Mouse (Mus musculus) forebrain, embryonic 11.5 days (tissue): ENCODE results near the gene Mtrr. TPM values are rescaled to one million over a fixed set of nuclear protein-coding genes. Genes with fewer than 3 reads are reported as not detected.
A peak's percentile ranks its signal among the peaks of the same experiment; 100 is the strongest.

Experiments used
- ATAC-seq: fragments of 200-750 bp; cut with Nextera tagmentation; replicated peaks from 2 replicates; pipeline ENCODE4 v1.8.0; 2017; ENCODE audit warnings: moderate TSS enrichment; ENCODE audit not compliant: low FRiP score
- DNase-seq: peaks from one replicate; pipeline ENCODE4 v3.0.0-alpha.2; 2017; ENCODE audit warnings: low spot score
- H3K27ac ChIP-seq: fragments of 300-500 bp; sonication (generic); 2 replicates; pipeline ENCODE4 v1.5.1; 2014; ENCODE audit warnings: low read depth, low read length
- H3K27me3 ChIP-seq: fragments of 300-500 bp; sonication (generic); 2 replicates; pipeline ENCODE4 v1.6.1; 2014; ENCODE audit warnings: mild to moderate bottlenecking, low read length, mixed read lengths; ENCODE audit not compliant: control insufficient read depth, insufficient read depth
- H3K36me3 ChIP-seq: fragments of 300-500 bp; sonication (generic); 2 replicates; pipeline ENCODE4 v1.6.1; 2014; ENCODE audit warnings: mild to moderate bottlenecking, low read length, moderate library complexity, mixed read lengths; ENCODE audit not compliant: control insufficient read depth, insufficient read depth
- H3K4me1 ChIP-seq: fragments of 300-500 bp; sonication (generic); replicated peaks from 2 replicates; pipeline ENCODE4 v1.6.1; 2014; ENCODE audit warnings: low read length, mixed read lengths; ENCODE audit not compliant: control insufficient read depth, insufficient read depth
- H3K4me2 ChIP-seq: fragments of 300-500 bp; sonication (generic); 2 replicates; pipeline ENCODE4 v1.6.1; 2014; ENCODE audit warnings: low read depth, mild to moderate bottlenecking, low read length, moderate library complexity, mixed read lengths; ENCODE audit not compliant: severe bottlenecking
- H3K4me3 ChIP-seq: fragments of 300-500 bp; sonication (generic); 2 replicates; pipeline ENCODE4 v1.5.1; 2014; ENCODE audit warnings: low read depth, low read length
- H3K9ac ChIP-seq: fragments of 300-500 bp; sonication (generic); 2 replicates; pipeline ENCODE4 v1.6.1; 2014; ENCODE audit warnings: low read length
- H3K9me3 ChIP-seq: fragments of 300-500 bp; sonication (generic); 2 replicates; pipeline ENCODE4 v1.6.1; 2016; ENCODE audit warnings: low read length, mixed read lengths; ENCODE audit not compliant: control insufficient read depth
- WGBS: fragments of 180-500 bp; shearing (Covaris S2); extraction: QIAGEN DNeasy Blood & Tissue Kit; methylation state at CpG from one replicate; pipeline ENCODE4 v1.1.7; 2014; 5-methylcytosine and 5-hydroxymethylcytosine counted together
- polyA plus RNA-seq: library from polyadenylated mRNA; unstranded; fragments of >200 nt; fragmentation: Nextera tagmentation; extraction: Ambion mirVana; gene quantifications from 2 replicates; pipeline ENCODE4 v1.2.1, GENCODE M21; 2014

Mtrr gene
- polyA plus RNA-seq, 1 experiment from 2014 or later: 22.3 TPM

DNA sequence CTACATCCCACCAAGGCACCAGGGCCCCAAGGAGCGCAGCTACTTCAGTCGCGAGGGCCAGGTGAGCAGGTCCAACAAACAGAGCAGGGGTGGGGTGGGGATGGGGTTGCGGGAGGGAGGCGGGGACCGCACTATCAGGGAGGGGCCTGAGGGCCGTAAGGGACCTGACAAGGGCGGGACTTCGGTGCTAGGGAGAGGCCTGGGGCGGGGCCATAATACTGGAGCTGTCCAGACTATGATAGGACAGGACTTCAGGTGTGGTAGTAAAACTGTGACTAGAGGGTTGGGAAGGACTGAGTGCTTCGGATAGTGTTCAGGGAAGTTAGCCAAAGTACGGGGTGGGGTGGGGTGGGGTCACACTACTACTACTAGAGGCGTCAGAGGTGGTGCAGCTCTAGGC, 15.7 kb upstream of the Mtrr start:
- H3K4me1 ChIP-seq: no peaks in the 10 kb centered on the region
- no peaks in the 10 kb centered on the region for H3K9me3 ChIP-seq
- H3K27ac ChIP-seq: no peak overlapping the region
- DNase-seq (no peak), ATAC-seq (0 out of 2 replicates have a peak, but pooled peaks have one; percentile 23)
- H3K27me3 ChIP-seq: no peaks in the 10 kb centered on the region
- peak overlapping the region; percentile 48 for H3K4me2 ChIP-seq
- no peak overlapping the region for H3K9ac ChIP-seq
- peaks cover 2% of the 10 kb centered on the region for H3K36me3 ChIP-seq
- peak overlapping the region; percentile 5; the same call in 1 of the 2 replicates for H3K4me3 ChIP-seq
- WGBS: 11% methylated on average over 13 of the region's 13 CpGs

DNA sequence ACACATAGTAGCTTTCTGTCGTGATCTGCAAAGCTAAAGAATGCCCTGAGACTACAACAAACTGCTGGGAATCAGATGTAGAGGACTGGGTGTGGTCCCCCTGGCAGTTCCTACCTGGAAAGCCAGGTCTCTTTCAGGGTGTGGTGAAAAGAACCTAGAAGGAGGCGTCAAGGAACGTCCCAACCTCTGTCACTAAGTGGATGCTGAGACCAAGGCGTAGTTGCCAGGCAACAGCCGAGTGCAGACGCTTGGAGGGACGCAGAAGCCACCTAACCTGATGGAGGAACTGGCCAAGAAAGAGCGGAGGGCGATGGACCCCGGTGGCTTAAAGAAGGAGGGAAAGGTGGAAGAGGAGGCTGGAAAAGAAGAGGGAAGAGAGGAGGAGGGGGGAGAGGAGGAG, 15.2 kb upstream of the Mtrr start, which contains the start of gene 1700001L19Rik:
1700001L19Rik (plus strand) TSS at position 223 of the 400 bp plus-strand sequence.
- no peak for DNase-seq
- 11% methylated on average over 9 of the region's 10 CpGs for WGBS
- no peak for ATAC-seq

GRCm38 (mm10) chr13:68593797-68594196, 11.8 kb upstream of the Mtrr start:
- DNase-seq (no peak), ATAC-seq (no peak)
- Histone ChIP-seq H3K4me2 (no peak overlapping the region), H3K27me3 (no peaks in the 10 kb centered on the region), H3K9me3 (no peaks in the 10 kb centered on the region), H3K4me3 (no peak overlapping the region), H3K4me1 (no peaks in the 10 kb centered on the region), H3K27ac (no peak overlapping the region), H3K36me3 (peaks cover 11% of the 10 kb centered on the region), H3K9ac (no peak overlapping the region)
- 69% methylated on average over 1 of the region's 1 CpGs for WGBS

More for the DNA sequence above, 15.2 kb upstream of the Mtrr start, which contains the start of gene 1700001L19Rik:
- H3K36me3 ChIP-seq: peaks cover 6% of the 10 kb centered on the region
- H3K27ac ChIP-seq: no peak within 1 kb of the TSS
- H3K4me1 ChIP-seq: no peaks in the 10 kb centered on the region
- no peaks in the 10 kb centered on the region for H3K9me3 ChIP-seq
- peak within 1 kb of the TSS; percentile 48 for H3K4me2 ChIP-seq
- no peak within 1 kb of the TSS for H3K9ac ChIP-seq
- H3K27me3 ChIP-seq: no peaks in the 10 kb centered on the region
- H3K4me3 ChIP-seq: peak within 1 kb of the TSS; percentile 5; the same call in 1 of the 2 replicates

DNA sequence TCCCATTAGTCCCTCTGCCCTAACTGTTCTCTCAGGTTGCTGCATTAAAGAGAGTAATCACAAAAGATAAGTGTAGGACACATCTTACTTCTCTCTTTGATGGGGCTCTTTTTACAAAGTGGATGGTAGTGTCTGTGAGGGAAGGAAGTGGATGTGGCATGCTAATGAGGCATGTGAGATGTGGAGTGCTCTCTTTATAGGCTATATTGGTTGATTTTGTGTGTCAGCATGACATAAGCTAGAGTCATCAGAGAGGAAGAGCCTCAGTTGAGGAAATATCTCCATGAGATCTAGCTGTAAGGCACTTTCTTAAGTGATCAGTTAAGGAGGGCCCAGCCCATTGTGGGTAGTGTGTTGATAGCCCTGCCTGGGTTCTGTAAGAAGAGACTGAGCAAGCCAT, 6.4 kb upstream of the Mtrr start:
- H3K4me2 ChIP-seq: no peak overlapping the region
- no peak overlapping the region for H3K9ac ChIP-seq
- H3K4me3 ChIP-seq: no peak overlapping the region
- peaks cover 27% of the 10 kb centered on the region for H3K36me3 ChIP-seq
- H3K4me1 ChIP-seq: no peaks in the 10 kb centered on the region
- no peaks in the 10 kb centered on the region for H3K27me3 ChIP-seq
- no peaks in the 10 kb centered on the region for H3K9me3 ChIP-seq
- H3K27ac ChIP-seq: no peak overlapping the region
- DNase-seq: no peak
- ATAC-seq: no peak

DNA sequence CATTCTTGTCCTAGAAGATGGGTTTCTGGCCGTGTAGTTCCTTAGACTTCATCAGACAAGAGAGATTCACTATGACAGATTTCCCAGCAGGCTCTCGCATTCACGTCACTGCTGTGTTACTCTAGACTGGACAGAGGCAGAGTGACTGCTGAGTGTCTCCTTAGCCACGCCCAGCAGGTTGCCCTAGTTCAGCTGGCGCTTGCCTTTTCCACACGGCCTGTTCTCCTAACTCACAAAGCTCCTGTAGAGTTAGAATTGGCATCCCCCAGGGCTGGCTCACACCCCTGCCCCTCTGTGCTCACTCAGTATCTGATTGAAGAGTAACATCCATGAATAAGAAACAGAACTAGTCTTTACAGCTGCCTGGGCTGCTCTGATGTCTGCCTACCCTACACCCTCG, 3.5 kb upstream of the Mtrr start:
- WGBS: 87% methylated on average over 7 of the region's 7 CpGs
- no peak for DNase-seq
- H3K27me3 ChIP-seq: no peaks in the 10 kb centered on the region
- no peak overlapping the region for H3K4me2 ChIP-seq
- H3K9ac ChIP-seq: no peak overlapping the region
- peaks cover 4% of the 10 kb centered on the region; the same call in 1 of the 2 replicates for H3K4me1 ChIP-seq
- peaks cover 16% of the 10 kb centered on the region for H3K36me3 ChIP-seq
- H3K4me3 ChIP-seq: no peak overlapping the region
- no peak for ATAC-seq
- no peaks in the 10 kb centered on the region for H3K9me3 ChIP-seq
- H3K27ac ChIP-seq: no peak overlapping the region

DNA sequence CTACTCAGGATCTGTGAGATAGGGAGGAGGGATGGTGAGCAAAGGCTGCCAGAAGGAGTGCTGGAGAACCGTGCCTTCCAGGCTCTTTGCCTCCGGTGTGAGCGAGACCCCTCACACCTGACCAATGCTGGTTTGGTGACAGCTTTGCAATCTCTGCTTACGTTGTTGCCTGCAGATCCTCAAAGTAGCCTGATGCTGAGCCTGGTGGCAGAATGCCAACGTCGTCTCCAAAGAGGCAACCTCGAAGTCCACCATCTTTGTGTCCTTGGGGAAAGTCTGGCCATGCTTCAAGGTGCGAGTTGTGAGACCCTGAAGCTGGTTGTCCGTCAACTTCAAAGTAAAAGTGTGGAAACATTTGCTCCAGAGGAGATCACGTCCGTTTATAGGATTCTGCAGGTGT, 2.0 kb upstream of the Mtrr start:
- Histone ChIP-seq H3K4me3 (no peak overlapping the region), H3K36me3 (peaks cover 16% of the 10 kb centered on the region), H3K27ac (no peak overlapping the region), H3K4me2 (no peak overlapping the region), H3K9ac (no peak overlapping the region), H3K9me3 (no peaks in the 10 kb centered on the region), H3K27me3 (no peaks in the 10 kb centered on the region), H3K4me1 (peaks cover 4% of the 10 kb centered on the region; the same call in 1 of the 2 replicates)
- DNase-seq (no peak), ATAC-seq (no peak)
- 94% methylated on average over 11 of the region's 11 CpGs for WGBS

- Histone ChIP-seq H3K36me3 (peaks cover 6% of the 10 kb centered on the region; the same call in 1 of the 2 replicates), H3K4me3 (peak overlapping the region; percentile 78), H3K9me3 (no peaks in the 10 kb centered on the region), H3K4me1 (peaks cover 4% of the 10 kb centered on the region; the same call in 1 of the 2 replicates), H3K4me2 (peak overlapping the region; percentile 91), H3K27me3 (no peaks in the 10 kb centered on the region), H3K9ac (peak overlapping the region; percentile 79), H3K27ac (peak overlapping the region; percentile 37; the same call in 1 of the 2 replicates)
- DNase-seq (no peak), ATAC-seq (no peak; the same call in 1 of the 2 replicates)
- WGBS: 0% methylated on average over 11 of the region's 11 CpGs
These were observed 500 bp upstream of the Mtrr start for GRCm38 (mm10) chr13:68582517-68582780.

DNA sequence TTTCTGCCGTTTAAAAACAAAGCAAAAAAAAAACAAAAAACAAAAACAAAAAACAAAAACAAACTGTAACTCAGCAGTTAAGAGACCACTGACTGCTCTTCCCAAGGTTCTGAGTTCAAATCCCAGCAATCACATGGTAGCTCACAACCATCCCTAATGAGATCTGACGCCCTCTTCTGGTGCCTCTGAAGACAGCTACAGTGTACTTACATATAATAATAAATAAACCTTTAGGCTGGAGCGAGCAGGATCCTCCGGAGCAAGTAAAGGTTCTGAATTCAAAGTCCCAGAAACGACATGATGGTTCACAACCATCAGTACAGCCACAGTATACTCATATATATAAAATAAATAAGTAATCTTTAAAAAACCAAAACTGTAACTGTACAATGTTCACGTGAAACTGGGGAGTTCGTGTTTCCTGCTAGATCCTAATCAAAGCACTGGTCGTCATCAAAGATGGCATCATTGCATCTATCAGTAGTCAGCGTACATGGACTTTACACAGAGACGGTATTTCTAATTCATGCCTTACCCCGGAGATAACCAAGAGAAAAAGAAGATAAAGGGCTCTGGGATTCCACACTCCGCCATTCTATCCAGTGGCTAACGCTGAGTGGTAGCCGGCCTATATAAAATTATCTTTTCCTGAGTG, 736 bp downstream of the Mtrr start:
- H3K36me3 ChIP-seq: peaks cover 6% of the 10 kb centered on the region; the same call in 1 of the 2 replicates
- H3K9ac ChIP-seq: peak overlapping the region; percentile 79
- ATAC-seq (no peak), DNase-seq (no peak)
- peak overlapping the region; percentile 78 for H3K4me3 ChIP-seq
- H3K4me2 ChIP-seq: peak overlapping the region; percentile 54
- H3K9me3 ChIP-seq: no peaks in the 10 kb centered on the region
- no peaks in the 10 kb centered on the region for H3K27me3 ChIP-seq
- H3K4me1 ChIP-seq: peaks cover 4% of the 10 kb centered on the region; the same call in 1 of the 2 replicates
- 28% methylated on average over 14 of the region's 14 CpGs for WGBS
- no peak overlapping the region; the same call in 1 of the 2 replicates for H3K27ac ChIP-seq

GRCm38 (mm10) chr13:68577945-68578344, 4.0 kb downstream of the Mtrr start:
- no peak overlapping the region for H3K9ac ChIP-seq
- H3K9me3 ChIP-seq: no peaks in the 10 kb centered on the region
- no peak overlapping the region for H3K4me3 ChIP-seq
- H3K27me3 ChIP-seq: no peaks in the 10 kb centered on the region
- H3K27ac ChIP-seq: no peak overlapping the region
- ATAC-seq (no peak), DNase-seq (no peak)
- no peaks in the 10 kb centered on the region; the same call in 1 of the 2 replicates for H3K36me3 ChIP-seq
- peaks cover 4% of the 10 kb centered on the region; the same call in 1 of the 2 replicates for H3K4me1 ChIP-seq
- 92% methylated on average over 7 of the region's 7 CpGs for WGBS
- no peak overlapping the region for H3K4me2 ChIP-seq
